Mouse (Mus musculus) kidney, adult 2 months (tissue): Measurements from ENCODE around the gene Ppp3cb. TPM values are rescaled to one million over a fixed set of nuclear protein-coding genes. Genes with fewer than 3 reads are reported as not detected.

Experiments
- DNase-seq: peaks from one replicate; pipeline ENCODE4 v3.0.0; 2021
- H3K27ac ChIP-seq: fragments of 200-500 bp; 2 replicates; pipeline ENCODE4 v1.5.1; 2012; ENCODE audit warnings: low read depth, low read length, control low read depth, inconsistent platforms; ENCODE audit not compliant: insufficient read depth
- H3K27me3 ChIP-seq: fragments of 200-500 bp; replicated peaks from 2 replicates; pipeline ENCODE4 v1.6.1; 2012; ENCODE audit warnings: mild to moderate bottlenecking, moderate library complexity, low read length, inconsistent platforms; ENCODE audit not compliant: control insufficient read depth, insufficient read depth
- H3K36me3 ChIP-seq: fragments of 200-500 bp; 2 replicates; pipeline ENCODE4 v1.6.1; 2012; ENCODE audit warnings: mild to moderate bottlenecking, moderate library complexity, low read length, inconsistent platforms; ENCODE audit not compliant: control insufficient read depth, insufficient read depth
- H3K4me1 ChIP-seq: fragments of 200-500 bp; 2 replicates; pipeline ENCODE4 v1.6.1; 2011; ENCODE audit warnings: low read length; ENCODE audit not compliant: control insufficient read depth, insufficient read depth
- H3K4me3 ChIP-seq: fragments of 200-500 bp; 2 replicates; pipeline ENCODE4 v1.5.1; 2011; ENCODE audit warnings: mild to moderate bottlenecking, low read depth, low read length, control low read depth; ENCODE audit not compliant: insufficient read depth
- CTCF ChIP-seq: fragments of 200-500 bp; conservative IDR thresholded peaks from 2 replicates; pipeline ENCODE4 v1.5.1; 2011; ENCODE audit warnings: low read depth, mild to moderate bottlenecking, control low read depth, low read length, moderate library complexity, mixed read lengths; ENCODE audit not compliant: insufficient read depth, insufficient read length
- POLR2A ChIP-seq: fragments of 200-500 bp; IDR thresholded peaks from one replicate; pipeline ENCODE4 v1.6.1; 2011; ENCODE audit warnings: low read depth, low read length, control low read depth
- WGBS: fragments of 180-500 bp; shearing (Covaris S2); methylation state at CpG from one replicate; pipeline ENCODE4 v1.1.7; 2018; 5-methylcytosine and 5-hydroxymethylcytosine counted together
- polyA plus RNA-seq: library from polyadenylated mRNA; depleted of rRNA; stranded (reverse); fragments of >200 nt; gene quantifications from 2 replicates; pipeline ENCODE4 v1.2.3, GENCODE M21; 2012; rRNA removed

Ppp3cb gene
- polyA plus RNA-seq, 1 experiment = 13.7 TPM

- Histone ChIP-seq H3K4me1 (no peaks in the 10 kb centered on the region), H3K36me3 (peaks cover 3% of the 10 kb centered on the region; the same call in 1 of the 2 replicates), H3K4me3 (no peak overlapping the region), H3K27me3 (no peaks in the 10 kb centered on the region), H3K27ac (no peak overlapping the region)
- DNase-seq = no peak
- WGBS = 94% methylated on average over 5 of the region's 5 CpGs
- TF ChIP-seq CTCF (no peak), POLR2A (no peak)
Observed at GRCm38 (mm10) chr14:20452929-20453328, 93.4 kb downstream of the Ppp3cb start.

DNA sequence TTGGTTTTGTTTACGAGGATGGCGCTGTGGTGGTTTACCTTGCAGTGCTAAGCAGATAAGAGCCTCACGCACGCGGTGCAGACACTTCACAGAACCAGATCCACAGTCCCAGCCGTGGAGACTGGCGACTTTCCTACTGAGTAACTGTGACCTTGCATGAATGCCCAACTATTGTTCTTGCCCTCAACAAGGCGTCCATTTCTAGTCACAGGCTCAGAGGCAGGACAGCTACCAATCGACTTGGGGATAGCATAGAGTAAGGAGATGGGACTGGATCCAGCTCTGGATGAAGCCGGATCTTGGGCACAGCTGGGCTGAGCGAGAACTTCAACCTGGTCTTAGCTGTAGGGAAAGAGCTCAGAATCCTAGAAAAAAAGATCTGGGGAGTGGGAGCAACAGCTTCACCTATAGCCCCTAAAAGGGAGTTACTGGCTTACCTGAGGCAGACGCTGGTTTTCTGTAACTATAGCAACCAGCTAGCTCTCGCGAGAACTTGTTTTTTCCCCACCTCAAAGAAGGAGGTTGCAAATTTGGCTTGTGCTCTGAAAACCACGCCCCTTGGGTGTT lies 94.5 kb downstream of the Ppp3cb start, which contains the start of gene Cfap70:
TSS of gene Cfap70 (minus strand) at position 462 of the 567 bp plus-strand sequence.
- Histone ChIP-seq H3K27ac (no peak within 1 kb of the TSS), H3K4me3 (peak within 1 kb of the TSS; percentile 51), H3K27me3 (no peaks in the 10 kb centered on the region), H3K36me3 (peaks cover 1% of the 10 kb centered on the region; the same call in 1 of the 2 replicates), H3K4me1 (no peaks in the 10 kb centered on the region)
- no peak for TF ChIP-seq POLR2A
- TF ChIP-seq CTCF = no peak
- 3% methylated on average over 15 of the region's 15 CpGs for WGBS
- DNase-seq = peak; percentile 92

- 21% methylated on average over 2 of the region's 2 CpGs for WGBS
- TF ChIP-seq CTCF (no peak), POLR2A (no peak)
- H3K36me3 ChIP-seq = no peaks in the 10 kb centered on the region
- no peak for DNase-seq
- no peak overlapping the region for H3K27ac ChIP-seq
- H3K4me3 ChIP-seq = peak overlapping the region; percentile 51; the same call in 1 of the 2 replicates
- H3K4me1 ChIP-seq = no peaks in the 10 kb centered on the region
- no peaks in the 10 kb centered on the region for H3K27me3 ChIP-seq
Observed at GRCm38 (mm10) chr14:20451302-20451701, 95.1 kb downstream of the Ppp3cb start.

Other genes with a start within 250 kb of the Ppp3cb start
- 21.4 and 22.7 TPM in 2 replicates for gene Ecd, start 198.5 kb downstream of the Ppp3cb start, polyA plus RNA-seq
- 38.4 and 39.3 TPM in 2 replicates for gene Fam149b, start 198.4 kb downstream of the Ppp3cb start, polyA plus RNA-seq
- gene Dnajc9, start 157.7 kb downstream of the Ppp3cb start, polyA plus RNA-seq = 13.6 and 16.9 TPM in 2 replicates
- gene Mrps16, start 152.9 kb downstream of the Ppp3cb start, polyA plus RNA-seq = 59.5 and 63.7 TPM in 2 replicates
- gene Cfap70, start 94.3 kb downstream of the Ppp3cb start, polyA plus RNA-seq = 0.77 and 1.0 TPM in 2 replicates
- gene Anxa7, start 66.4 kb downstream of the Ppp3cb start, polyA plus RNA-seq = 84.0 and 92.2 TPM in 2 replicates
- 0.19 and 0.45 TPM in 2 replicates for gene Mss51, start 49.7 kb downstream of the Ppp3cb start, polyA plus RNA-seq
- 7.9 and 8.5 TPM in 2 replicates for gene Usp54, start 94.5 kb upstream of the Ppp3cb start, polyA plus RNA-seq
- 0.26 and 8.9 TPM in 2 replicates for gene Myoz1, start 110.0 kb upstream of the Ppp3cb start, polyA plus RNA-seq
- 0.87 and 1.8 TPM in 2 replicates for gene Synpo2l, start 121.8 kb upstream of the Ppp3cb start, polyA plus RNA-seq
- gene Sec24c, start 127.7 kb upstream of the Ppp3cb start, polyA plus RNA-seq = 133 and 153 TPM in 2 replicates
- gene Fut11, start 148.4 kb upstream of the Ppp3cb start, polyA plus RNA-seq = 7.9 and 11.2 TPM in 2 replicates
- 42.3 and 54.0 TPM in 2 replicates for gene Chchd1, start 156.4 kb upstream of the Ppp3cb start, polyA plus RNA-seq
- 136 and 167 TPM in 2 replicates for gene Zswim8, start 161.0 kb upstream of the Ppp3cb start, polyA plus RNA-seq
- gene Ndst2, start 188.0 kb upstream of the Ppp3cb start, polyA plus RNA-seq = 28.7 and 31.4 TPM in 2 replicates
- gene Camk2g, start 247.5 kb upstream of the Ppp3cb start, polyA plus RNA-seq = 15.4 and 16.0 TPM in 2 replicates